14 mouse cellular contexts compared by ENCODE assay signal in genomic region chr12:69456746-69457145, GRCm38 (mm10).
A peak's percentile ranks its signal among the peaks of the same experiment; 100 is the strongest.
DNase-seq lines count a peak whose midpoint lies in the region; ATAC-seq lines count a peak whose summit lies in the region.
"Had no signal": no experiment of that assay in that cellular context is flagged by ENCODE, and none has a peak within 500 bp of the region (broad histone marks: within the 10 kb centered on the region; RNA-seq: fewer than 3 reads in every experiment).

No protein-coding gene starts in this region.

- no peaks in the 10 kb centered on the region for H3K36me3 ChIP-seq in forebrain, embryonic 13.5 days (ENCODE audit: poor library complexity, severe bottlenecking)
- no peaks in the 10 kb centered on the region for H3K36me3 ChIP-seq in forebrain, embryonic 12.5 days (replicated peaks)
- H3K36me3 ChIP-seq: embryonic facial prominence, embryonic 13.5 days; heart, embryonic 15.5 days; liver, embryonic 13.5 days; neural tube, embryonic 15.5 days had no signal

- DNase-seq in right cerebral cortex, postnatal 10 days (ENCODE audit: low spot score in 2 of 2): peak; percentile 56 to 76
- DNase-seq in right cerebral cortex, adult 2 months (ENCODE audit: low spot score in 2 of 2): no peak
- peak; percentile 74 to 77 for DNase-seq in cerebellum, postnatal 25 days
- no peak for DNase-seq in retina, embryonic 14.5 days (ENCODE audit: low spot score)
- no peak for DNase-seq in thymus, postnatal 4 days
- DNase-seq: liver, embryonic 13.5 days; lung, postnatal 36 days; midbrain, embryonic 14.5 days had no signal

- ATAC-seq in forebrain, embryonic 13.5 days: peak; percentile 54; the same call in 1 of the 2 replicates
- no peak for ATAC-seq in forebrain, embryonic 12.5 days (ENCODE audit: low FRiP score)
- no peak for ATAC-seq in erythroblast, adult 5-6 weeks (replicated peaks; ENCODE audit: low FRiP score, poor library complexity, severe bottlenecking)

- 83% methylated on average over 3 of the region's 3 CpGs for WGBS in forebrain, embryonic 13.5 days
- WGBS in forebrain, embryonic 12.5 days: 86% methylated on average over 3 of the region's 3 CpGs

- no peak overlapping the region for H3K4me2 ChIP-seq in forebrain, embryonic 13.5 days
- H3K4me2 ChIP-seq in forebrain, embryonic 12.5 days: no peak overlapping the region
- H3K4me2 ChIP-seq: embryonic facial prominence, embryonic 13.5 days; heart, embryonic 15.5 days; liver, embryonic 13.5 days; neural tube, embryonic 15.5 days had no signal

- H3K9ac ChIP-seq in forebrain, embryonic 13.5 days: no peak overlapping the region
- no peak overlapping the region for H3K9ac ChIP-seq in forebrain, embryonic 12.5 days
- H3K9ac ChIP-seq: embryonic facial prominence, embryonic 13.5 days; heart, embryonic 15.5 days; liver, embryonic 13.5 days; neural tube, embryonic 15.5 days had no signal

- no peak overlapping the region for H3K4me3 ChIP-seq in forebrain, embryonic 13.5 days
- H3K4me3 ChIP-seq in forebrain, embryonic 12.5 days (replicated peaks): no peak overlapping the region
- H3K4me3 ChIP-seq: embryonic facial prominence, embryonic 13.5 days; heart, embryonic 15.5 days; liver, embryonic 13.5 days; neural tube, embryonic 15.5 days had no signal

- H3K27ac ChIP-seq in forebrain, embryonic 13.5 days: peak overlapping the region; percentile 54; the same call in 1 of the 2 replicates
- H3K27ac ChIP-seq in forebrain, embryonic 12.5 days: no peak overlapping the region
- H3K27ac ChIP-seq: embryonic facial prominence, embryonic 13.5 days; heart, embryonic 15.5 days; liver, embryonic 13.5 days; neural tube, embryonic 15.5 days had no signal

- H3K4me1 ChIP-seq in forebrain, embryonic 13.5 days: peaks cover 6% of the 10 kb centered on the region
- peaks cover 6% of the 10 kb centered on the region for H3K4me1 ChIP-seq in forebrain, embryonic 12.5 days

- no peaks in the 10 kb centered on the region for H3K27me3 ChIP-seq in forebrain, embryonic 13.5 days
- H3K27me3 ChIP-seq in forebrain, embryonic 12.5 days: no peaks in the 10 kb centered on the region
- H3K27me3 ChIP-seq: embryonic facial prominence, embryonic 13.5 days; heart, embryonic 15.5 days; liver, embryonic 13.5 days; neural tube, embryonic 15.5 days had no signal

- H3K9me3 ChIP-seq in forebrain, embryonic 13.5 days (replicated peaks): no peaks in the 10 kb centered on the region
- no peaks in the 10 kb centered on the region for H3K9me3 ChIP-seq in forebrain, embryonic 12.5 days
- H3K9me3 ChIP-seq: embryonic facial prominence, embryonic 13.5 days; heart, embryonic 15.5 days; liver, embryonic 13.5 days; neural tube, embryonic 15.5 days had no signal

Comparison
In these comparisons a context has a peak if more than half of its experiments do, and no peak if none do; other contexts are left out.
1. DNase-seq: peak in right cerebral cortex, postnatal 10 days (2 of 2) and cerebellum, postnatal 25 days (2 of 2); none in right cerebral cortex, adult 2 months (0 of 2), retina, embryonic 14.5 days (single experiment) and thymus, postnatal 4 days (single experiment).